In genomic region chr10:111185574-111186269, GRCm38 (mm10) we compare ENCODE assay signal across 19 mouse cellular contexts. TPM values are rescaled to one million over a fixed set of nuclear protein-coding genes. Genes with fewer than 3 reads are reported as not detected.
DNase-seq lines count a peak whose midpoint lies in the region; ATAC-seq and TF ChIP-seq lines count a peak whose summit lies in the region.
"Had no signal": no experiment of that assay in that cellular context is flagged by ENCODE, and none has a peak within 500 bp of the region (broad histone marks: within the 10 kb centered on the region; RNA-seq: fewer than 3 reads in every experiment).

No protein-coding gene starts in this region.

- POLR2A ChIA-PET in Patski (lab: Charles Lee) = no interaction called here

- H3K4me1 ChIP-seq in hindbrain, postnatal 0 days (ENCODE audit: insufficient read depth, low read length) = 0 out of 2 replicates have a peak, but pooled peaks cover 7% of the 10 kb centered on the region
- H3K4me1 ChIP-seq in hindbrain, embryonic 11.5 days (replicated peaks; ENCODE audit: control insufficient read depth, insufficient read depth, low read length) = no peaks in the 10 kb centered on the region
- H3K4me1 ChIP-seq in lung, postnatal 0 days (ENCODE audit: insufficient read depth, low read depth, low read length) = peaks cover 2% of the 10 kb centered on the region; the same call in 1 of the 2 replicates
- H3K4me1 ChIP-seq in lung, adult 2 months (ENCODE audit: control insufficient read depth, insufficient read depth, low read length) = peaks cover 3% of the 10 kb centered on the region
- no peaks in the 10 kb centered on the region for H3K4me1 ChIP-seq in intestine, postnatal 0 days (replicated peaks; ENCODE audit: control insufficient read depth, insufficient read depth, low read length)

- WGBS in hindbrain, postnatal 0 days = 100% methylated on average over 1 of the region's 1 CpGs
- WGBS in hindbrain, embryonic 11.5 days = 87% methylated on average over 1 of the region's 1 CpGs
- 91% methylated on average over 1 of the region's 1 CpGs for WGBS in lung, postnatal 0 days
- 82% methylated on average over 1 of the region's 1 CpGs for WGBS in lung, adult 2 months
- 80% methylated on average over 1 of the region's 1 CpGs for WGBS in intestine, postnatal 0 days

- TF ChIP-seq EP300 in lung, postnatal 0 days (IDR thresholded peaks at IDR 0.05) = no peak

- H3K4me2 ChIP-seq in hindbrain, postnatal 0 days (ENCODE audit: low read depth, low read length) = no peak overlapping the region
- H3K4me2 ChIP-seq in hindbrain, embryonic 11.5 days (replicated peaks; ENCODE audit: low read depth, low read length) = no peak overlapping the region
- no peak overlapping the region for H3K4me2 ChIP-seq in lung, postnatal 0 days (replicated peaks; ENCODE audit: low read depth, low read length)
- no peak overlapping the region for H3K4me2 ChIP-seq in intestine, postnatal 0 days (replicated peaks; ENCODE audit: low read depth)
- H3K4me2 ChIP-seq: embryonic facial prominence, embryonic 13.5 days; heart, embryonic 11.5 days; limb, embryonic 13.5 days; midbrain, embryonic 15.5 days had no signal

- DNase-seq in hindbrain, postnatal 0 days (ENCODE audit: low spot score) = no peak
- no peak for DNase-seq in hindbrain, embryonic 11.5 days (ENCODE audit: low spot score)
- no peak for DNase-seq in lung, postnatal 0 days (ENCODE audit: low spot score)
- no peak for DNase-seq in lung, adult 2 months
- DNase-seq in Patski (ENCODE audit: low read depth, low spot score) = no peak
- no peak for DNase-seq in adrenal gland, adult (ENCODE audit: inconsistent age in 2 of 2, low spot score in 1 of 2)
- DNase-seq: adrenal gland, postnatal 25 days; cerebellum, adult 8-10 months; gastrocnemius, postnatal 25 days; lung, postnatal 10 days; right cerebral cortex, adult 18-20 months had no signal

- no peaks in the 10 kb centered on the region for H3K27me3 ChIP-seq in hindbrain, postnatal 0 days (ENCODE audit: insufficient read depth, low read length)
- no peaks in the 10 kb centered on the region for H3K27me3 ChIP-seq in hindbrain, embryonic 11.5 days (ENCODE audit: control insufficient read depth, insufficient read depth, low read length)
- H3K27me3 ChIP-seq in lung, postnatal 0 days (replicated peaks; ENCODE audit: insufficient read depth, low read length) = no peaks in the 10 kb centered on the region
- no peaks in the 10 kb centered on the region for H3K27me3 ChIP-seq in Patski
- no peaks in the 10 kb centered on the region for H3K27me3 ChIP-seq in intestine, postnatal 0 days (replicated peaks; ENCODE audit: control insufficient read depth, insufficient read depth, low read length)
- H3K27me3 ChIP-seq: embryonic facial prominence, embryonic 13.5 days; limb, embryonic 13.5 days; midbrain, embryonic 15.5 days had no signal

- H3K9ac ChIP-seq in hindbrain, postnatal 0 days (replicated peaks; ENCODE audit: low read length) = no peak overlapping the region
- H3K9ac ChIP-seq in hindbrain, embryonic 11.5 days (ENCODE audit: low read depth, low read length) = no peak overlapping the region
- H3K9ac ChIP-seq in lung, postnatal 0 days (replicated peaks; ENCODE audit: low read depth) = no peak overlapping the region
- H3K9ac ChIP-seq in intestine, postnatal 0 days (ENCODE audit: low read depth, low read length) = no peak overlapping the region
- H3K9ac ChIP-seq: embryonic facial prominence, embryonic 13.5 days; limb, embryonic 13.5 days; midbrain, embryonic 15.5 days had no signal

- CTCF ChIA-PET in Patski (lab: Charles Lee) = interaction anchor here (1.2 to 1.6 kb wide), 3 partner anchors 9 to 79 kb away, joined by 3 to 5 read pairs (median 5); no protein-coding TSS in a partner anchor

- in situ Hi-C loops in Patski (cut with MboI; ENCODE audit: low pct_unique_long_range_greater_than_20kb) = no loop called here

- no peak for TF ChIP-seq POLR2A in lung, adult 2 months (IDR thresholded peaks at IDR 0.05; ENCODE audit: borderline replicate concordance, extremely low read depth, low read depth, low read length)

- H3K9me3 ChIP-seq in hindbrain, postnatal 0 days (ENCODE audit: low read length) = no peaks in the 10 kb centered on the region
- H3K9me3 ChIP-seq in hindbrain, embryonic 11.5 days (ENCODE audit: control insufficient read depth, low read length) = no peaks in the 10 kb centered on the region
- H3K9me3 ChIP-seq in lung, postnatal 0 days (ENCODE audit: low read length) = no peaks in the 10 kb centered on the region
- no peaks in the 10 kb centered on the region for H3K9me3 ChIP-seq in intestine, postnatal 0 days (ENCODE audit: control insufficient read depth)
- H3K9me3 ChIP-seq: embryonic facial prominence, embryonic 13.5 days; hindbrain, embryonic 10.5 days; limb, embryonic 13.5 days; midbrain, embryonic 15.5 days had no signal

- no peak overlapping the region for H3K4me3 ChIP-seq in hindbrain, postnatal 0 days (ENCODE audit: low read length)
- H3K4me3 ChIP-seq in hindbrain, embryonic 11.5 days (ENCODE audit: low read depth, low read length) = no peak overlapping the region
- H3K4me3 ChIP-seq in lung, postnatal 0 days (ENCODE audit: low read depth, low read length) = no peak overlapping the region
- H3K4me3 ChIP-seq in lung, adult 2 months (replicated peaks; ENCODE audit: extremely low read depth, low read depth, low read length) = no peak overlapping the region
- no peak overlapping the region for H3K4me3 ChIP-seq in intestine, postnatal 0 days (ENCODE audit: low read depth, low read length)
- H3K4me3 ChIP-seq: embryonic facial prominence, embryonic 13.5 days; hindbrain, embryonic 10.5 days; limb, embryonic 13.5 days; midbrain, embryonic 15.5 days had no signal

- ATAC-seq in hindbrain, postnatal 0 days = no peak
- ATAC-seq in hindbrain, embryonic 11.5 days (ENCODE audit: low FRiP score) = no peak
- no peak for ATAC-seq in lung, postnatal 0 days
- no peak for ATAC-seq in Patski
- ATAC-seq in intestine, postnatal 0 days = no peak
- ATAC-seq: activated CD4-positive, CD25-positive, alpha-beta regulatory T cell, adult 4 months; inflammation-experienced regulatory T-cells, adult 6 months; midbrain, embryonic 15.5 days had no signal

- TF ChIP-seq CTCF in hindbrain, postnatal 0 days (IDR thresholded peaks at IDR 0.05; ENCODE audit: low read depth) = peak; percentile 32
- TF ChIP-seq CTCF in lung, postnatal 0 days (IDR thresholded peaks at IDR 0.05) = peak; percentile 21; the same call in 1 of the 2 replicates
- TF ChIP-seq CTCF in lung, adult 2 months (IDR thresholded peaks at IDR 0.05; ENCODE audit: insufficient read depth, low read length) = no peak
- peak; percentile 37 for TF ChIP-seq CTCF in Patski (IDR thresholded peaks at IDR 0.05)
- no peak for TF ChIP-seq CTCF in intestine, postnatal 0 days (IDR thresholded peaks at IDR 0.05; ENCODE audit: low read depth)

- no peak overlapping the region for H3K27ac ChIP-seq in hindbrain, postnatal 0 days
- no peak overlapping the region for H3K27ac ChIP-seq in hindbrain, embryonic 11.5 days (ENCODE audit: low read depth, low read length)
- H3K27ac ChIP-seq in lung, postnatal 0 days (ENCODE audit: low read length) = no peak overlapping the region
- H3K27ac ChIP-seq in intestine, postnatal 0 days (ENCODE audit: low read depth, low read length) = no peak overlapping the region
- H3K27ac ChIP-seq: embryonic facial prominence, embryonic 13.5 days; hindbrain, embryonic 10.5 days; limb, embryonic 13.5 days; midbrain, embryonic 15.5 days had no signal

- no peaks in the 10 kb centered on the region for H3K36me3 ChIP-seq in hindbrain, postnatal 0 days (ENCODE audit: insufficient read depth, low read length)
- H3K36me3 ChIP-seq in hindbrain, embryonic 11.5 days (ENCODE audit: control insufficient read depth, insufficient read depth, low read length) = no peaks in the 10 kb centered on the region
- no peaks in the 10 kb centered on the region for H3K36me3 ChIP-seq in lung, postnatal 0 days (ENCODE audit: insufficient read depth, low read length)
- H3K36me3 ChIP-seq in intestine, postnatal 0 days (ENCODE audit: control insufficient read depth, insufficient read depth) = no peaks in the 10 kb centered on the region
- H3K36me3 ChIP-seq: embryonic facial prominence, embryonic 13.5 days; hindbrain, embryonic 10.5 days; limb, embryonic 13.5 days; midbrain, embryonic 15.5 days had no signal

RNA-seq across cellular contexts. Expression of gene Osbpl8, which starts 21.2 kb away (rescaled TPM):
- total RNA-seq in hindbrain, postnatal 0 days (2014; rRNA removed) = 36.3 and 39.8 TPM in 2 replicates
- 15.4 and 15.8 TPM in 2 replicates for polyA plus RNA-seq in hindbrain, postnatal 0 days (2015; fragmentation: Nextera tagmentation; extraction: Ambion mirVana)
- polyA plus RNA-seq in hindbrain, embryonic 11.5 days (2014; fragmentation: Nextera tagmentation; extraction: Ambion mirVana) = 15.4 and 15.7 TPM in 2 replicates
- polyA plus RNA-seq in lung, postnatal 0 days (2015; fragmentation: Nextera tagmentation; extraction: Ambion mirVana) = 12.9 and 14.4 TPM in 2 replicates
- 5.7 and 8.3 TPM in 2 replicates for polyA plus RNA-seq in lung, adult 2 months (2012; rRNA removed)
- 13.1 TPM for polyA plus RNA-seq in Patski (2021)
- polyA plus RNA-seq in intestine, postnatal 0 days (2015; fragmentation: Nextera tagmentation; extraction: Ambion mirVana) = 2.8 and 3.3 TPM in 2 replicates

Comparison
In these comparisons a context has a peak if more than half of its experiments do, and no peak if none do; other contexts are left out.
1. CTCF ChIP-seq: peak in hindbrain, postnatal 0 days (single experiment), lung, postnatal 0 days (single experiment) and Patski (single experiment); none in lung, adult 2 months (single experiment) and intestine, postnatal 0 days (single experiment).